Mouse (Mus musculus): ENCODE data around the gene Ccr4.

The Ccr4 gene

GRCm38 (mm10) chr9:114466871-114467270 is 37.8 kb downstream of the Ccr4 start:
- no peak for DNase-seq

- no peak for DNase-seq
Measured at GRCm38 (mm10) chr9:114465442-114465841, 39.3 kb downstream of the Ccr4 start.

GRCm38 (mm10) chr9:114462569-114462968 is 42.1 kb downstream of the Ccr4 start:
- DNase-seq: no peak

- no peak for DNase-seq
Measured at GRCm38 (mm10) chr9:114458436-114458835, 46.3 kb downstream of the Ccr4 start.

- DNase-seq: no peak
Measured at GRCm38 (mm10) chr9:114455420-114455819, 49.3 kb downstream of the Ccr4 start.

GRCm38 (mm10) chr9:114452418-114452817 is 52.3 kb downstream of the Ccr4 start:
- no peak for DNase-seq

DNA sequence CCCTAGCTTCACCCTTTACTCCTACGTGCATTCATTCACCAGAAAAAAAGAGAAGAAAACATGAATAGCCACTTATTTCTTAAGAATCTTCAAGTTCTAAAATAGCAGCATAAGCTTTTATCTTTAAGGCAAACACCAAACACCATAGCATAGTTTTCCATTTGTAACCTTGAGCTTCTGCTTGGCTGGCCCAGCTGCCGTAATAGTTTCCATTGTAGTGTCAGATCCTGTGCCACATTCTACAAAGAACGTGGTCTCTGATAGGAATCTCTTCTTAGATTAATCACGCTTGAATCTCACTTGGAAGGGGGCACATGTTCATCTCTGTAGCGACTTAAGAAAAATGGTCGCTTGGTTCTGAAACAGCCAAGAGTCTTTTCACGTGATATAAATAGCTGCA is 53.1 kb downstream of the Ccr4 start:
- no peak for DNase-seq

DNA sequence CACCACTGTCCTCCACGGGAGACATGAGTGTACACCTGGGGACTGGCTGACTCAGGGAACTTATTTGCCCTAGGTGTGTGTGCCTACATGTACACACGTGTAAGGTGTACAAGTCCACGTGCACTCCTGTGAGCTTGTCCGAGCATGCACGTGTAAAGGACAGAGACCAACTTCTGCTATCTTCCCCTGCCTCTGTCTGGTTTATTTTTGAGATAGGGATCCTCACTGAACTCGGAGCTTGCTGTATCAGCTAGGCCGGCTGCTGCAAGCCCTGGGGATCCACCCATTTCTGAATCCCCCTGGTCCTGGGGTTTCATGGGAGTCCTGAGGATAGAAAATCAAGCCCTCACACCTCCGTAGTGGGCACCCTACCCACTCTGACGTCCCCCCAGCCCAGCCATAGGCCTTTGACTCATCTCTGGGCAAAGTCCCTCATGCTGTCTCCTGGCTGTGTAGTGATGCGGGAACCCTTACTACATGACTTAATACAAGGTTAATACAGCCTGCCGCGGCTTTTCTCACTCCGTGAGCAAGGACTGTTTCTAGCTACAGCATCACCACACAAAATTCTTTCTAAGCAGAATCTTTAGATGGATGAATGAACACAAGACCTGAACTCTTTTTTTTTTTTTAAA is 55.5 kb downstream of the Ccr4 start:
- no peak for DNase-seq

DNA sequence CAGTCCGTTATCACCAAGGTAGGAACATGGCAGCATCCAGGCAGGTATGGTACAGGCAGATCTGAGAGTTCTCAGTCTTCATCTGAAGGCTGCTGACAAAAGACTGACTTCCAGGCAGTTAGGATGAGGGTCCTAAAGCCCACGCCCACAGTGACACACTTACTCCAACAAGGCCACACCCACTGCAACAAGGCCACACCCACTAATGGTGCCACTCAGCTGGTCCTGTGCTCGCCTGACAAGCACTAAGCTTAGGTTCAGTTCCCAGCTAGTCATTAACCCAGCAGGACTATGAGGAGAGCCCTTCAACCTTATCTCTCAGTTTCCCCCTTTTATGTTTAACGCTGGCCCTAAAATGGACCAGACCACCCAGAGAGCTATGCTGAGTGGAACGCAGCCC is 56.0 kb downstream of the Ccr4 start:
- no peak for DNase-seq

DNA sequence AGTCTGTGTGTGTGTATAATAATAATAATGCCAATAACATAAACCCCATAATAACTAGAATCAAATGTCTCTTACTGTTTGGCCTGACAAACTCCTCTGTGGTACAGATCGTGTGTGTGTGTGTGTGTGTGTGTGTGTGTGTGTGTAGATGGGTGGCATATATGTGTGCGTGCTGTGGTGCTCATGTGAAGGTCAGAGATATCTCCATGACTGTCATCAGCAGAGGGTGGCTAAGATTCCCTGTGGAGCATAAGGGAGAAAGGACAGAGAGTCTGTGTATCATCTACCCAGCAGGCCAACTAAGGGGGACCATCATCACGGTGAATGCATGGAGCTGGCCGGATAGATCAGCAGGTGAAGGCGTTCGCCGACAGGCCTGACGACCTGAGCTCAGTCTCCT is 57.8 kb downstream of the Ccr4 start:
- DNase-seq: no peak

DNA sequence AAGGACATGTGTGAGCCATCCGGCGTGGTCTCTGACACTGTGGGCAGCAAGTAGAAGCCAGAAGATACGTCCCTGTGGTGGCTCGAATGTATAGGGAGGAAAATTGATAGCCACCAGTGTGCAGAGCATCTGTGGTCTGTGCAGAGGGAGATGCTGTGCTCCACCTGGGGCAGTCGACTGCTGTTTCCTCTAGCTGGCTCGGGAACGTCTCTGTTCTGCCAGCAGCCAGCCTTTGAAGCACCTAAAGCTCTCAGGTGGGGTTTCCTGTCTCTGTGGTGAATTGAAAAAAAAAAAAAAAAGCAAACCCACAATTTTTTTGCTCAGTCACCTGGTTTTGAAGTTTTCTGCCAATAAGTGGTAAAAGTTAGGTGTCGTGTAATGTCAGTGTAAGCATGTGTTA is 61.4 kb downstream of the Ccr4 start:
- no peak for DNase-seq

DNA sequence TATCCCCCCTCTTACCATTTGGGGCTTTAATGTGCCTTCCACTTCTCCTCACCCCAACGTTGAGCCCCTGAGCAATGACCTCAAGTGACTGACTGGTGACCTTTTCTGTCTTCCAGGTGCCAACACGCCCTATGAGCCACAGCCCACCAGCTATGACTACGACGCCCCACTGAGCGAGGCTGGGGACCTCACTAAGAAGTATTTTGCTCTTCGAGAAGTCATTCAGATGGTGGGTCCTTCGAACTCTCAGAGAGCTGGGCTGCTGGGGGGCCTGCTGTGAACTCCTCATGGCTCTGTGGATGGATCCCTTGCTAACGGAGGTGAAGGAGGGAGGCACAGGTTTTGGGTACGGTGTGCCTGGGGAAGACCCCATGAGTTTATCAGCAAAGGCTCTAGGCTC is 61.8 kb downstream of the Ccr4 start:
- no peak for DNase-seq

DNA sequence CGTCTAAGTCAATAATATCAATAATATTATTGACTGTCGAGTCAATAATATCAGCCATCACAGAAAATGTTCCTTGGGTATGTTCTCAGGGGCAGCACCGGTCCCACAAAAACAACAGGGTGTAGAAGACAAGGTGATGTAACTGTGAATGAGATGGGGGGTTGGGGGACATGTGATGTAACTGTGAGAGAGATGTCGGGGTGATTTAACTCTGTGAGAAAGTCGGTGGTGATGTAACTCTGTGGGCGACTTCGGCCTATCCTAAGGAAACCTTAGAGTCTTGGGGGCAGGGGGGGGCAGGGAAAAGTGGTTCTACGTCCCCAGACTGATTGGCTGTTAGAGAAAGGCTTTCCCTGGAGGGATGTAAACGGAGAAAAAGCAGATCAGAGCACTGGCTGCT is 62.5 kb downstream of the Ccr4 start:
- no peak for DNase-seq

- no peak for DNase-seq
Measured at GRCm38 (mm10) chr9:114440548-114440947, 64.2 kb downstream of the Ccr4 start.
